Mouse (Mus musculus): ENCODE data around the gene Slc1a4. TPM values are rescaled to one million over a fixed set of nuclear protein-coding genes. Genes with fewer than 3 reads are reported as not detected.
A peak's percentile ranks its signal among the peaks of the same experiment; 100 is the strongest.

Gene Slc1a4
- polyA plus RNA-seq (2012; ENCODE audit: insufficient read depth, insufficient read length, missing spikeins): 0.51 and 0.61 TPM in 2 replicates

GRCm38 (mm10) chr11:20332561-20333514, at the start of gene Slc1a4:
Slc1a4 (minus strand) TSS chr11:20332713.
- peak within 1 kb of the TSS; percentile 61 for H3K27ac ChIP-seq (ENCODE audit: insufficient read depth, low read depth, low read length)
- peak within 1 kb of the TSS; percentile 71 for H3K4me3 ChIP-seq (ENCODE audit: insufficient read depth, low read length)
- TF ChIP-seq POLR2A (IDR thresholded peaks at IDR 0.05; ENCODE audit: borderline replicate concordance, low read depth, low read length) (0 out of 2 replicates have a peak, but pooled peaks have one; percentile 5), CTCF (IDR thresholded peaks at IDR 0.05; ENCODE audit: low read depth, low read length) (peak; percentile 84)
- H3K4me1 ChIP-seq (ENCODE audit: control insufficient read depth, insufficient read depth, low read length): peaks cover 19% of the 10 kb centered on the region

- TF ChIP-seq CTCF (IDR thresholded peaks at IDR 0.05; ENCODE audit: low read depth, low read length) (no peak), POLR2A (IDR thresholded peaks at IDR 0.05; ENCODE audit: borderline replicate concordance, low read depth, low read length) (no peak)
- H3K4me1 ChIP-seq (ENCODE audit: control insufficient read depth, insufficient read depth, low read length): no peaks in the 10 kb centered on the region
These were observed 47.6 kb upstream of the Slc1a4 start for GRCm38 (mm10) chr11:20380106-20380505.

GRCm38 (mm10) chr11:20376642-20377041, 44.1 kb upstream of the Slc1a4 start:
- Histone ChIP-seq H3K4me3 (ENCODE audit: insufficient read depth, low read length) (no peak overlapping the region), H3K4me1 (ENCODE audit: control insufficient read depth, insufficient read depth, low read length) (no peaks in the 10 kb centered on the region)
- TF ChIP-seq CTCF (IDR thresholded peaks at IDR 0.05; ENCODE audit: low read depth, low read length) (no peak), POLR2A (IDR thresholded peaks at IDR 0.05; ENCODE audit: borderline replicate concordance, low read depth, low read length) (no peak)

More at GRCm38 (mm10) chr11:20380106-20380505, 47.6 kb upstream of the Slc1a4 start:
- Histone ChIP-seq H3K27ac (ENCODE audit: insufficient read depth, low read depth, low read length) (no peak overlapping the region), H3K4me3 (ENCODE audit: insufficient read depth, low read length) (no peak overlapping the region)

GRCm38 (mm10) chr11:20372616-20373211, 40.2 kb upstream of the Slc1a4 start:
- H3K4me1 ChIP-seq (ENCODE audit: control insufficient read depth, insufficient read depth, low read length): no peaks in the 10 kb centered on the region
- H3K27ac ChIP-seq (ENCODE audit: insufficient read depth, low read depth, low read length): no peak overlapping the region
- no peak overlapping the region for H3K4me3 ChIP-seq (ENCODE audit: insufficient read depth, low read length)
- TF ChIP-seq POLR2A (IDR thresholded peaks at IDR 0.05; ENCODE audit: borderline replicate concordance, low read depth, low read length): no peak
- TF ChIP-seq CTCF (IDR thresholded peaks at IDR 0.05; ENCODE audit: low read depth, low read length): no peak

More at GRCm38 (mm10) chr11:20376642-20377041, 44.1 kb upstream of the Slc1a4 start:
- H3K27ac ChIP-seq (ENCODE audit: insufficient read depth, low read depth, low read length): no peak overlapping the region

- Histone ChIP-seq H3K4me3 (ENCODE audit: insufficient read depth, low read length) (no peak overlapping the region), H3K27ac (ENCODE audit: insufficient read depth, low read depth, low read length) (no peak overlapping the region), H3K4me1 (ENCODE audit: control insufficient read depth, insufficient read depth, low read length) (no peaks in the 10 kb centered on the region)
- TF ChIP-seq CTCF (IDR thresholded peaks at IDR 0.05; ENCODE audit: low read depth, low read length): no peak
- TF ChIP-seq POLR2A (IDR thresholded peaks at IDR 0.05; ENCODE audit: borderline replicate concordance, low read depth, low read length): no peak
These were observed 38.0 kb upstream of the Slc1a4 start for GRCm38 (mm10) chr11:20370486-20370885.

GRCm38 (mm10) chr11:20366456-20366855, 33.9 kb upstream of the Slc1a4 start:
- H3K27ac ChIP-seq (ENCODE audit: insufficient read depth, low read depth, low read length): no peak overlapping the region
- no peak for TF ChIP-seq CTCF (IDR thresholded peaks at IDR 0.05; ENCODE audit: low read depth, low read length)
- no peak for TF ChIP-seq POLR2A (IDR thresholded peaks at IDR 0.05; ENCODE audit: borderline replicate concordance, low read depth, low read length)
- no peak overlapping the region for H3K4me3 ChIP-seq (ENCODE audit: insufficient read depth, low read length)
- H3K4me1 ChIP-seq (ENCODE audit: control insufficient read depth, insufficient read depth, low read length): no peaks in the 10 kb centered on the region

GRCm38 (mm10) chr11:20361354-20361753, 28.8 kb upstream of the Slc1a4 start:
- no peak overlapping the region for H3K27ac ChIP-seq (ENCODE audit: insufficient read depth, low read depth, low read length)
- TF ChIP-seq CTCF (IDR thresholded peaks at IDR 0.05; ENCODE audit: low read depth, low read length) (no peak), POLR2A (IDR thresholded peaks at IDR 0.05; ENCODE audit: borderline replicate concordance, low read depth, low read length) (no peak)
- H3K4me1 ChIP-seq (ENCODE audit: control insufficient read depth, insufficient read depth, low read length): no peaks in the 10 kb centered on the region
- no peak overlapping the region for H3K4me3 ChIP-seq (ENCODE audit: insufficient read depth, low read length)

GRCm38 (mm10) chr11:20357684-20358447, 25.4 kb upstream of the Slc1a4 start:
- TF ChIP-seq CTCF (IDR thresholded peaks at IDR 0.05; ENCODE audit: low read depth, low read length) (no peak), POLR2A (IDR thresholded peaks at IDR 0.05; ENCODE audit: borderline replicate concordance, low read depth, low read length) (no peak)
- Histone ChIP-seq H3K4me1 (ENCODE audit: control insufficient read depth, insufficient read depth, low read length) (no peaks in the 10 kb centered on the region), H3K27ac (ENCODE audit: insufficient read depth, low read depth, low read length) (no peak overlapping the region), H3K4me3 (ENCODE audit: insufficient read depth, low read length) (no peak overlapping the region)

- Histone ChIP-seq H3K27ac (ENCODE audit: insufficient read depth, low read depth, low read length) (no peak overlapping the region), H3K4me1 (ENCODE audit: control insufficient read depth, insufficient read depth, low read length) (no peaks in the 10 kb centered on the region), H3K4me3 (ENCODE audit: insufficient read depth, low read length) (no peak overlapping the region)
- TF ChIP-seq POLR2A (IDR thresholded peaks at IDR 0.05; ENCODE audit: borderline replicate concordance, low read depth, low read length) (no peak), CTCF (IDR thresholded peaks at IDR 0.05; ENCODE audit: low read depth, low read length) (no peak)
These were observed 16.0 kb upstream of the Slc1a4 start for GRCm38 (mm10) chr11:20348466-20348865.

Measured in bone marrow macrophage, adult 2 months (primary cell).